Mouse (Mus musculus) forebrain, embryonic 15.5 days (tissue): Measurements from ENCODE around the gene Flnc. TPM values are rescaled to one million over a fixed set of nuclear protein-coding genes. Genes with fewer than 3 reads are reported as not detected.
A peak's percentile ranks its signal among the peaks of the same experiment; 100 is the strongest.

Experiments
- ATAC-seq: fragments of 200-750 bp; cut with Nextera tagmentation; replicated peaks from 2 replicates; pipeline ENCODE4 v1.8.0; 2017; ENCODE audit warnings: mild to moderate bottlenecking, moderate TSS enrichment, moderate library complexity
- H3K27ac ChIP-seq: fragments of 300-500 bp; sonication (generic); replicated peaks from 2 replicates; pipeline ENCODE4 v1.5.1; 2015; ENCODE audit warnings: mild to moderate bottlenecking, inconsistent platforms
- H3K27me3 ChIP-seq: fragments of 300-500 bp; sonication (generic); 2 replicates; pipeline ENCODE4 v1.6.1; 2015; ENCODE audit warnings: inconsistent platforms
- H3K36me3 ChIP-seq: fragments of 300-500 bp; sonication (generic); 2 replicates; pipeline ENCODE4 v1.6.1; 2015; ENCODE audit warnings: mild to moderate bottlenecking, inconsistent platforms
- H3K4me1 ChIP-seq: fragments of 300-500 bp; sonication (generic); 2 replicates; pipeline ENCODE4 v1.6.1; 2015; ENCODE audit warnings: inconsistent platforms
- H3K4me2 ChIP-seq: fragments of 300-500 bp; sonication (generic); replicated peaks from 2 replicates; pipeline ENCODE4 v1.6.1; 2015; ENCODE audit warnings: mild to moderate bottlenecking, inconsistent platforms
- H3K4me3 ChIP-seq: fragments of 300-500 bp; sonication (generic); 2 replicates; pipeline ENCODE4 v1.5.1; 2015; ENCODE audit warnings: mild to moderate bottlenecking, inconsistent platforms
- H3K9ac ChIP-seq: fragments of 300-500 bp; sonication (generic); replicated peaks from 2 replicates; pipeline ENCODE4 v1.6.1; 2015; ENCODE audit warnings: mild to moderate bottlenecking, inconsistent platforms
- H3K9me3 ChIP-seq: fragments of 300-500 bp; sonication (generic); 2 replicates; pipeline ENCODE4 v1.6.1; 2016; ENCODE audit warnings: inconsistent platforms
- WGBS: fragments of 180-500 bp; shearing (Covaris S2); methylation state at CpG from one replicate; pipeline ENCODE4 v1.1.7; 2015; ENCODE audit warnings: mixed read lengths; 5-methylcytosine and 5-hydroxymethylcytosine counted together
- polyA plus RNA-seq: library from polyadenylated mRNA; unstranded; fragments of >200 nt; fragmentation: Nextera tagmentation; extraction: Ambion mirVana; gene quantifications from 2 replicates; pipeline ENCODE4 v1.2.1, GENCODE M21; 2015

Gene Flnc
- polyA plus RNA-seq, 1 experiment from 2014 or later = 2.0 TPM

GRCm38 (mm10) chr6:29399851-29400250 lies 33.2 kb upstream of the Flnc start:
- peaks cover 24% of the 10 kb centered on the region for H3K4me1 ChIP-seq
- H3K4me3 ChIP-seq = no peak overlapping the region
- no peak overlapping the region for H3K4me2 ChIP-seq
- no peak overlapping the region for H3K9ac ChIP-seq
- H3K9me3 ChIP-seq = no peaks in the 10 kb centered on the region
- no peak overlapping the region for H3K27ac ChIP-seq
- no peaks in the 10 kb centered on the region for H3K36me3 ChIP-seq
- ATAC-seq = no peak
- H3K27me3 ChIP-seq = no peaks in the 10 kb centered on the region
- WGBS = 79% methylated on average over 4 of the region's 4 CpGs

GRCm38 (mm10) chr6:29402693-29403342 lies 30.2 kb upstream of the Flnc start:
- peak overlapping the region; percentile 25; the same call in 1 of the 2 replicates for H3K4me2 ChIP-seq

GRCm38 (mm10) chr6:29406412-29406811 lies 26.6 kb upstream of the Flnc start:
- no peaks in the 10 kb centered on the region for H3K27me3 ChIP-seq
- no peak overlapping the region for H3K9ac ChIP-seq
- ATAC-seq = no peak
- peaks cover 5% of the 10 kb centered on the region; the same call in 1 of the 2 replicates for H3K4me1 ChIP-seq
- no peak overlapping the region for H3K4me2 ChIP-seq
- no peaks in the 10 kb centered on the region for H3K9me3 ChIP-seq
- H3K4me3 ChIP-seq = no peak overlapping the region
- 73% methylated on average over 6 of the region's 6 CpGs for WGBS
- peaks cover 24% of the 10 kb centered on the region for H3K36me3 ChIP-seq
- no peak overlapping the region for H3K27ac ChIP-seq

More at GRCm38 (mm10) chr6:29402693-29403342, 30.2 kb upstream of the Flnc start:
- 7% methylated on average over 33 of the region's 34 CpGs for WGBS
- H3K9me3 ChIP-seq = no peaks in the 10 kb centered on the region
- no peak for ATAC-seq
- H3K27ac ChIP-seq = no peak overlapping the region
- H3K4me3 ChIP-seq = no peak overlapping the region
- peaks cover 8% of the 10 kb centered on the region for H3K4me1 ChIP-seq
- H3K9ac ChIP-seq = no peak overlapping the region
- H3K27me3 ChIP-seq = no peaks in the 10 kb centered on the region
- H3K36me3 ChIP-seq = 0 out of 2 replicates have a peak, but pooled peaks cover 2% of the 10 kb centered on the region

- 89% methylated on average over 9 of the region's 9 CpGs for WGBS
- H3K36me3 ChIP-seq = peaks cover 45% of the 10 kb centered on the region
- ATAC-seq = no peak
Observed at GRCm38 (mm10) chr6:29415446-29415845, 17.6 kb upstream of the Flnc start.

GRCm38 (mm10) chr6:29420596-29420995 lies 12.5 kb upstream of the Flnc start:
- Histone ChIP-seq H3K9me3 (no peaks in the 10 kb centered on the region), H3K4me1 (no peaks in the 10 kb centered on the region), H3K27ac (no peak overlapping the region), H3K4me3 (no peak overlapping the region), H3K9ac (no peak overlapping the region), H3K27me3 (no peaks in the 10 kb centered on the region), H3K36me3 (peaks cover 9% of the 10 kb centered on the region; the same call in 1 of the 2 replicates), H3K4me2 (no peak overlapping the region)
- ATAC-seq = no peak
- WGBS = 92% methylated on average over 2 of the region's 2 CpGs

More at GRCm38 (mm10) chr6:29415446-29415845, 17.6 kb upstream of the Flnc start:
- Histone ChIP-seq H3K4me2 (no peak overlapping the region), H3K27me3 (no peaks in the 10 kb centered on the region), H3K9ac (no peak overlapping the region), H3K27ac (no peak overlapping the region), H3K9me3 (no peaks in the 10 kb centered on the region), H3K4me3 (no peak overlapping the region), H3K4me1 (no peaks in the 10 kb centered on the region)

- Histone ChIP-seq H3K4me2 (no peak overlapping the region), H3K9ac (no peak overlapping the region), H3K9me3 (no peaks in the 10 kb centered on the region), H3K4me3 (no peak overlapping the region), H3K27me3 (no peaks in the 10 kb centered on the region), H3K36me3 (no peaks in the 10 kb centered on the region), H3K27ac (no peak overlapping the region), H3K4me1 (no peaks in the 10 kb centered on the region)
- ATAC-seq = no peak
- WGBS = 77% methylated on average over 8 of the region's 8 CpGs
Observed at GRCm38 (mm10) chr6:29425118-29425517, 7.9 kb upstream of the Flnc start.

GRCm38 (mm10) chr6:29426331-29426730 lies 6.7 kb upstream of the Flnc start:
- H3K4me1 ChIP-seq = peaks cover 3% of the 10 kb centered on the region; the same call in 1 of the 2 replicates
- H3K4me3 ChIP-seq = no peak overlapping the region
- H3K27ac ChIP-seq = no peak overlapping the region
- 83% methylated on average over 6 of the region's 6 CpGs for WGBS
- no peak overlapping the region for H3K9ac ChIP-seq
- H3K27me3 ChIP-seq = no peaks in the 10 kb centered on the region
- ATAC-seq = no peak
- no peaks in the 10 kb centered on the region for H3K36me3 ChIP-seq
- H3K4me2 ChIP-seq = no peak overlapping the region
- no peaks in the 10 kb centered on the region for H3K9me3 ChIP-seq

- H3K4me3 ChIP-seq = no peak overlapping the region
- no peaks in the 10 kb centered on the region for H3K9me3 ChIP-seq
- H3K36me3 ChIP-seq = no peaks in the 10 kb centered on the region
- peaks cover 5% of the 10 kb centered on the region; the same call in 1 of the 2 replicates for H3K27me3 ChIP-seq
- peaks cover 18% of the 10 kb centered on the region for H3K4me1 ChIP-seq
- H3K27ac ChIP-seq = no peak overlapping the region
- no peak for ATAC-seq
- H3K4me2 ChIP-seq = no peak overlapping the region
- WGBS = 58% methylated on average over 4 of the region's 4 CpGs
- H3K9ac ChIP-seq = no peak overlapping the region
Observed at GRCm38 (mm10) chr6:29428171-29428570, 4.9 kb upstream of the Flnc start.

GRCm38 (mm10) chr6:29430681-29431420 lies 2.2 kb upstream of the Flnc start:
- 47% methylated on average over 15 of the region's 15 CpGs for WGBS
- peaks cover 24% of the 10 kb centered on the region for H3K27me3 ChIP-seq
- no peak overlapping the region for H3K4me2 ChIP-seq
- no peak overlapping the region for H3K9ac ChIP-seq
- peaks cover 44% of the 10 kb centered on the region for H3K4me1 ChIP-seq
- H3K4me3 ChIP-seq = no peak overlapping the region
- H3K36me3 ChIP-seq = no peaks in the 10 kb centered on the region
- H3K9me3 ChIP-seq = no peaks in the 10 kb centered on the region
- no peak for ATAC-seq
- H3K27ac ChIP-seq = no peak overlapping the region

- H3K9me3 ChIP-seq = no peaks in the 10 kb centered on the region
- no peak overlapping the region for H3K4me2 ChIP-seq
- peaks cover 51% of the 10 kb centered on the region for H3K4me1 ChIP-seq
- H3K36me3 ChIP-seq = no peaks in the 10 kb centered on the region
- 31% methylated on average over 5 of the region's 5 CpGs for WGBS
- no peak overlapping the region for H3K9ac ChIP-seq
- no peak overlapping the region for H3K4me3 ChIP-seq
- H3K27ac ChIP-seq = no peak overlapping the region
- H3K27me3 ChIP-seq = peaks cover 25% of the 10 kb centered on the region
- no peak; the same call in 1 of the 2 replicates for ATAC-seq
Observed at GRCm38 (mm10) chr6:29431473-29431872, 1.6 kb upstream of the Flnc start.

GRCm38 (mm10) chr6:29432156-29432555 lies 900 bp upstream of the Flnc start:
- no peaks in the 10 kb centered on the region for H3K36me3 ChIP-seq
- no peak overlapping the region for H3K4me3 ChIP-seq
- H3K4me2 ChIP-seq = no peak overlapping the region
- peaks cover 25% of the 10 kb centered on the region for H3K27me3 ChIP-seq
- ATAC-seq = no peak
- no peak overlapping the region for H3K27ac ChIP-seq
- 30% methylated on average over 3 of the region's 3 CpGs for WGBS
- no peak overlapping the region for H3K9ac ChIP-seq
- H3K4me1 ChIP-seq = peaks cover 53% of the 10 kb centered on the region
- no peaks in the 10 kb centered on the region for H3K9me3 ChIP-seq

GRCm38 (mm10) chr6:29432676-29433037 lies 399 bp upstream of the Flnc start:
- H3K4me2 ChIP-seq = peak overlapping the region; percentile 80
- peaks cover 25% of the 10 kb centered on the region for H3K27me3 ChIP-seq
- no peak for ATAC-seq
- H3K4me1 ChIP-seq = peaks cover 53% of the 10 kb centered on the region
- no peak overlapping the region for H3K27ac ChIP-seq
- H3K9ac ChIP-seq = peak overlapping the region; percentile 49
- H3K4me3 ChIP-seq = peak overlapping the region; percentile 45
- H3K9me3 ChIP-seq = no peaks in the 10 kb centered on the region
- no peaks in the 10 kb centered on the region for H3K36me3 ChIP-seq
